In the genomic region with DNA sequence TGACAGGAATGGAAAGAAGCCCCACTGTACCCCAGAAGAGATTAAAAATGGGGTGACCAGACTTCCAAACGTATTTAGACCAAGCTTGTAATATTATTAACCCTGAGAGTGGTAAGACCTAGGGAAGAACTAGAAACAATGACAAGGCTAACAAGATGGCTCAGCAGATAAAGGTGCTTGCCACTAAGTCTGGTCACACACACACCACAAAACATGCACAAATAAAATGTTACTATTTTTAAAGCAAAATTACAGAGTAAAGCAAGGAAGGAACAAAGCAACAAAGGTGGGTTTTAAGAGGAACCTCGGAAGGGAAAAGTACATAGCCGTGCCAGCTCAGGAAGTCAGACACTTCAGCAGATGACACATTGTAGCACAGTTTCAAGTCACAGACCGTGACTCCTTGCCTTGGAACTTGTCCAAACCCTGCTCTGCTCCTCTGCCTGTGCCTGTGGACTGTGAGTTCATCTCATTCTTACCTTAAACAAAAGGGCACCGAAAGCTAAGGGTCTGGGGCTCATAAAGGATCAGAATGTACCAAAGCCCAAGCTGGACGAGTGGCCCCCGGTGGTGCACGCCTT, we compare ENCODE assay signal across 1 mouse cellular context.
A peak's percentile ranks its signal among the peaks of the same experiment; 100 is the strongest.
TF ChIP-seq lines count a peak whose summit lies in the region.

No protein-coding gene starts in this region.

TF ChIP-seq in MEL, 35 proteins besides CTCF, POLR2A, EP300 and RAD21 (continued from another document):
- peak; percentile 67 for TF ChIP-seq ETS1 (IDR thresholded peaks at IDR 0.05; ENCODE audit: low read depth, low read length)
- TF ChIP-seq HCFC1 (IDR thresholded peaks at IDR 0.05; ENCODE audit: low read depth, low read length) = peak; percentile 34; the same call in 1 of the 2 replicates
- TF ChIP-seq POLR2AphosphoS5 (IDR thresholded peaks at IDR 0.05; ENCODE audit: borderline replicate concordance, low read depth, low read length) = no peak
- TF ChIP-seq TCF12 (IDR thresholded peaks at IDR 0.05; ENCODE audit: low read depth, low read length) = 0 out of 2 replicates have a peak, but pooled peaks have one; percentile 16
- TF ChIP-seq UBTF (IDR thresholded peaks at IDR 0.05; ENCODE audit: borderline replicate concordance, insufficient read depth, low read depth, low read length) = no peak
- TF ChIP-seq MEF2A (IDR thresholded peaks at IDR 0.05; ENCODE audit: extremely low read depth, insufficient replicate concordance, low read depth, low read length, poor library complexity, severe bottlenecking) = peak; percentile 67; the same call in 1 of the 2 replicates
- no peak for TF ChIP-seq POLR2AphosphoS2 (IDR thresholded peaks at IDR 0.05; ENCODE audit: low read length)
- TF ChIP-seq GATA1 (IDR thresholded peaks at IDR 0.05; ENCODE audit: low read depth, low read length) = peak; percentile 63
- no peak for TF ChIP-seq RCOR1 (IDR thresholded peaks at IDR 0.05; ENCODE audit: low read depth, low read length)
- TF ChIP-seq E2F4 (IDR thresholded peaks at IDR 0.05; ENCODE audit: borderline replicate concordance, low read depth, low read length) = no peak
